Mouse (Mus musculus): ENCODE results near the gene Zfp280b. TPM values are rescaled to one million over a fixed set of nuclear protein-coding genes. Genes with fewer than 3 reads are reported as not detected.

The Zfp280b gene
- 4.9 and 8.6 TPM in 2 replicates for polyA plus RNA-seq (2012; rRNA removed; ENCODE audit: low replicate concordance)

DNA sequence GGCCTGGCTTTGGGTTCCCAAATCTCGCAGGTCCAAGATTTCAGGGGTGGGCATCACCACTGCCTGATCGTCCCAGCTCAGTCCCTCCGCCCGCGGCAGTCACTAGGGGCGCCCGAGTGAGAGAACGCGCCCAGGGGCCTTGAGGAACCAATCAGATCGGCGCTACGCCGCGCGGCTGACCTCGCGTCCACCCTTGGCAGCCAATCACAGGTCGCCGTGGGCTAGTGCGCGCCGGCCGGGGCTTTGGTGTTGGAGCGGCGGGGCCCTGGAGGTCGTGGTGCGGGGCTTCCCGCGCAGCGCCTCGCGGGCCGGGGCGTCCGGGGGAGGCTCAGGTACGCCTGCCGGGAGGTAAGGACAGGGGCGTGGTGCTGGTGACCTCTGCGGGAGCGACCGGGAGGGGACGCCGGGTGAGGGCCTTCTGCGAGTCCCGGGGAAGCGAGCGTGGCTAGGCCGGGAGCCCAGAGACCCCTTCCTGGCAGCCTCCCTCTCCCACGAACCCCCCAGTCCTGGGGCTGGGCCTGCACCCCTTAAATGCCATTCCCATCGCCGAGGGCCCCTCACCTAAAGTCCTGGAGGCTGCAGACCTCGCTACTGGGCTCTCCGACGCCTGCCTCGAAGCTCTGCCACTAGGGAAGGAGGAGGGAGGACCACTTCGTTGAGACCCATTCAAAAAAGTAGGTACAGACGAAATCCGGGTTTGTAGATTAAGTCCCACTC is at the start of gene Zfp280b:
Gene Zfp280b (plus strand): TSS at position 249 of the 717 bp plus-strand sequence.

Other genes starting within 250 kb of the Zfp280b start
- 113 and 180 TPM in 2 replicates for gene Gstt1, start 234.1 kb upstream of the Zfp280b start, polyA plus RNA-seq (2012; rRNA removed; ENCODE audit: low replicate concordance)
- 0.17 TPM in 1 of 2 replicates, not detected in the other for gene Gstt4, start 210.1 kb upstream of the Zfp280b start, polyA plus RNA-seq (2012; rRNA removed; ENCODE audit: low replicate concordance)
- gene Gstt2, start 195.2 kb upstream of the Zfp280b start, polyA plus RNA-seq (2012; rRNA removed; ENCODE audit: low replicate concordance): 163 and 231 TPM in 2 replicates
- gene Mif, start 172.4 kb upstream of the Zfp280b start, polyA plus RNA-seq (2012; rRNA removed; ENCODE audit: low replicate concordance): 463 and 1,518 TPM in 2 replicates
- 5.6 and 9.5 TPM in 2 replicates for gene Derl3, start 139.2 kb upstream of the Zfp280b start, polyA plus RNA-seq (2012; rRNA removed; ENCODE audit: low replicate concordance)
- gene Smarcb1, start 111.0 kb upstream of the Zfp280b start, polyA plus RNA-seq (2012; rRNA removed; ENCODE audit: low replicate concordance): 49.5 and 67.8 TPM in 2 replicates
- 285 and 313 TPM in 2 replicates for gene Chchd10, start 99.5 kb upstream of the Zfp280b start, polyA plus RNA-seq (2012; rRNA removed; ENCODE audit: low replicate concordance)
- gene Mmp11, start 96.2 kb upstream of the Zfp280b start, polyA plus RNA-seq (2012; rRNA removed; ENCODE audit: low replicate concordance): 59.5 and 159 TPM in 2 replicates
- gene Gm867, start 92.0 kb upstream of the Zfp280b start, polyA plus RNA-seq (2012; rRNA removed; ENCODE audit: low replicate concordance): 0.54 and 0.87 TPM in 2 replicates
- gene Vpreb3, start 89.6 kb upstream of the Zfp280b start, polyA plus RNA-seq (2012; rRNA removed; ENCODE audit: low replicate concordance): 0.40 and 1.9 TPM in 2 replicates
- 0.10 TPM in 1 of 2 replicates, not detected in the other for gene Gm5134, start 78.1 kb upstream of the Zfp280b start, polyA plus RNA-seq (2012; rRNA removed; ENCODE audit: low replicate concordance)
- not detected in 2 replicates for gene Slc5a4b, start 78.3 kb downstream of the Zfp280b start, polyA plus RNA-seq (2012; rRNA removed; ENCODE audit: low replicate concordance)
- gene Slc5a4a, start 114.8 kb downstream of the Zfp280b start, polyA plus RNA-seq (2012; rRNA removed; ENCODE audit: low replicate concordance): not detected in 2 replicates
- gene Prmt2, start 205.2 kb downstream of the Zfp280b start, polyA plus RNA-seq (2012; rRNA removed; ENCODE audit: low replicate concordance): 39.5 and 46.3 TPM in 2 replicates
- 2.2 and 21.1 TPM in 2 replicates for gene S100b, start 221.2 kb downstream of the Zfp280b start, polyA plus RNA-seq (2012; rRNA removed; ENCODE audit: low replicate concordance)

Data from subcutaneous adipose tissue, adult 2 months (tissue).